Mouse (Mus musculus): Measurements from ENCODE around the gene Cadm1. TPM values are rescaled to one million over a fixed set of nuclear protein-coding genes. Genes with fewer than 3 reads are reported as not detected.

Gene Cadm1
- total and polyA plus RNA-seq, 3 experiments, result 0.14 to 0.31 TPM; not detected in 1

DNA sequence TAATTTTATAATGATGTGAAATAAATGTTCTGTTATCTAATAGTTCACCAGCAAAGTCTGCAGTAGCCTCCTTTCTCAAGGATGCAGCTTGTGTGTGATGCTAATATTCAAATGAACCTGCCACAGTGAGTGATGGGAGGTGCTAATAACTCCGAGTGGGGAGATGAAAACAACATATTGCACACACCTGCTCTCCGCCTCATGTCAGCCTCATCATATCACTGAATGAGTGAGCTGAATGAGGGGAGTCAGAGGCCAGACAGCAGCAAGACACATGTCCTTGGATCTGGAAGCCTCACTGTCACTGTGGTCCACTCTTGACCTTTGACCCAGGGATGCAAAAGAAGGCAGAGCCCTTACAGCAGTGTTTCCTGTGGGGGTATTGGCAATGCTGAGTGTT is 156.9 kb downstream of the Cadm1 start:
- Histone ChIP-seq H3K27ac (ENCODE audit: control insufficient read depth, low read depth, low read length) (no peak overlapping the region), H3K4me1 (ENCODE audit: control insufficient read depth in 1 of 2, insufficient read depth in 2 of 2, low read length in 2 of 2) (peaks cover 0 to 2% of the 10 kb centered on the region in 2 experiments; a peak in 2 of 4 replicates), H3K9ac (ENCODE audit: control insufficient read depth, low read depth, low read length, poor library complexity, severe bottlenecking) (no peak overlapping the region), H3K79me2 (ENCODE audit: control insufficient read depth, insufficient read depth, low read length, poor library complexity) (no peaks in the 10 kb centered on the region), H3K36me3 (ENCODE audit: control insufficient read depth in 1 of 2, insufficient read depth in 2 of 2, low read length in 2 of 2) (no peaks in the 10 kb centered on the region), H3K4me3 (ENCODE audit: control insufficient read depth in 1 of 2, insufficient read depth in 1 of 2, low read depth in 2 of 2, low read length in 2 of 2) (no peak overlapping the region), H3K9me3 (replicated peaks; ENCODE audit: insufficient read depth, low read length) (no peaks in the 10 kb centered on the region), H3K27me3 (ENCODE audit: control insufficient read depth in 1 of 2, insufficient read depth in 2 of 2, low read length in 2 of 2) (no peaks in the 10 kb centered on the region; a peak in 1 of 4 replicates)
- no peak for TF ChIP-seq NRF1 (IDR thresholded peaks at IDR 0.05; ENCODE audit: insufficient read depth, low read depth, low read length, poor library complexity, severe bottlenecking)
- TF ChIP-seq ZKSCAN1 (IDR thresholded peaks at IDR 0.05; ENCODE audit: low read depth, low read length), result no peak
- DNase-seq (ENCODE audit: low read depth, low spot score), result no peak

DNA sequence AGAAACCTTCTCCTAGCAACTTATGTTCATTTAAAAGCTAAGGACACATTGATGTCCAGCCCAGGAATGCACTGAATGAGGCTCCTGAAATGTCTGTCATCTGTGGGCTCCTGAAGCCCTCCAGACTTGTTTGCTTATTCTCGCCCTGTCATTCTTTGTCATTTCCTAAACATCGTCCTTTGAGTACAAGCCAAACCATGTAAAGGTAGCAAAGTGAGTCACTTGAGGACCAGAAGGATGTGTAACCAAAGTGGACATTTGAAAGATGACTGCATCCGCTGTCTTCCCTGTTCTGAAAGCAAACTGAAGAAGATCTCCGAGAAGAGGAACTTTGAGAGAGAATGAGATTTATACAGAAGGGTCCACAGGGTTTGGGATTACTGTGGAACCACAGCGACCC is 157.6 kb downstream of the Cadm1 start:
- Histone ChIP-seq H3K36me3 (ENCODE audit: control insufficient read depth in 1 of 2, insufficient read depth in 2 of 2, low read length in 2 of 2) (no peaks in the 10 kb centered on the region), H3K27ac (ENCODE audit: control insufficient read depth, low read depth, low read length) (no peak overlapping the region), H3K79me2 (ENCODE audit: control insufficient read depth, insufficient read depth, low read length, poor library complexity) (no peaks in the 10 kb centered on the region), H3K27me3 (ENCODE audit: control insufficient read depth in 1 of 2, insufficient read depth in 2 of 2, low read length in 2 of 2) (no peaks in the 10 kb centered on the region; a peak in 1 of 4 replicates), H3K4me1 (ENCODE audit: control insufficient read depth in 1 of 2, insufficient read depth in 2 of 2, low read length in 2 of 2) (peaks cover 0 to 2% of the 10 kb centered on the region in 2 experiments; a peak in 2 of 4 replicates), H3K9me3 (replicated peaks; ENCODE audit: insufficient read depth, low read length) (no peaks in the 10 kb centered on the region), H3K9ac (ENCODE audit: control insufficient read depth, low read depth, low read length, poor library complexity, severe bottlenecking) (no peak overlapping the region), H3K4me3 (ENCODE audit: control insufficient read depth in 1 of 2, insufficient read depth in 1 of 2, low read depth in 2 of 2, low read length in 2 of 2) (no peak overlapping the region)
- TF ChIP-seq MAX (IDR thresholded peaks at IDR 0.05; ENCODE audit: low read length) (no peak), SMC3 (IDR thresholded peaks at IDR 0.05; ENCODE audit: low read depth, low read length) (no peak), ZNF384 (IDR thresholded peaks at IDR 0.05; ENCODE audit: low read depth, low read length) (no peak), BHLHE40 (IDR thresholded peaks at IDR 0.05; ENCODE audit: borderline replicate concordance, low read depth, low read length) (no peak), KAT2A (conservative IDR thresholded peaks at IDR 0.05; ENCODE audit: low read depth, low read length) (no peak), CTCF (IDR thresholded peaks at IDR 0.05 in 2 of 3, conservative IDR thresholded peaks at IDR 0.05 in 1 of 3; ENCODE audit: control insufficient read depth in 1 of 3, insufficient read depth in 1 of 3, low read depth in 2 of 3, low read length in 3 of 3, poor library complexity in 1 of 3, severe bottlenecking in 1 of 3) (no peak), GATA1 (IDR thresholded peaks at IDR 0.05; ENCODE audit: low read depth, low read length) (no peak), RAD21 (IDR thresholded peaks at IDR 0.05; ENCODE audit: low read depth, low read length) (no peak), GABPA (IDR thresholded peaks at IDR 0.05; ENCODE audit: low read depth, low read length) (no peak), NRF1 (IDR thresholded peaks at IDR 0.05; ENCODE audit: insufficient read depth, low read depth, low read length, poor library complexity, severe bottlenecking) (no peak), POLR2AphosphoS5 (IDR thresholded peaks at IDR 0.05; ENCODE audit: borderline replicate concordance, low read depth, low read length) (no peak), TCF12 (IDR thresholded peaks at IDR 0.05; ENCODE audit: low read depth, low read length) (no peak), ZKSCAN1 (IDR thresholded peaks at IDR 0.05; ENCODE audit: low read depth, low read length) (no peak), MEF2A (IDR thresholded peaks at IDR 0.05; ENCODE audit: extremely low read depth, insufficient replicate concordance, low read depth, low read length, poor library complexity, severe bottlenecking) (no peak), ZMIZ1 (IDR thresholded peaks at IDR 0.05; ENCODE audit: low read depth, low read length) (no peak), USF1 (IDR thresholded peaks at IDR 0.05; ENCODE audit: low read depth, low read length) (no peak)
- no peak for DNase-seq (ENCODE audit: low read depth, low spot score)
